Mouse (Mus musculus) forebrain, postnatal 0 days (tissue): ENCODE measurements around the gene Efna3. TPM values are rescaled to one million over a fixed set of nuclear protein-coding genes. Genes with fewer than 3 reads are reported as not detected.
A peak's percentile ranks its signal among the peaks of the same experiment; 100 is the strongest.

ENCODE experiments used
- ATAC-seq: fragments of 200-750 bp; cut with Nextera tagmentation; 2 replicates; pipeline ENCODE4 v1.8.0; 2017; ENCODE audit warnings: mild to moderate bottlenecking, moderate library complexity
- DNase-seq: peaks from one replicate; pipeline ENCODE4 v3.0.0-alpha.2; 2015
- H3K27ac ChIP-seq: fragments of 300-500 bp; sonication (generic); 2 replicates; pipeline ENCODE4 v1.5.1; 2014; ENCODE audit warnings: low read depth, mild to moderate bottlenecking, antibody characterized with exemption, low read length, moderate library complexity, mixed read lengths
- H3K27me3 ChIP-seq: fragments of 300-500 bp; sonication (generic); 2 replicates; pipeline ENCODE4 v1.6.1; 2014; ENCODE audit warnings: mild to moderate bottlenecking, low read length, mixed read lengths; ENCODE audit not compliant: insufficient read depth
- H3K36me3 ChIP-seq: fragments of 300-500 bp; sonication (generic); 2 replicates; pipeline ENCODE4 v1.6.1; 2014; ENCODE audit warnings: mild to moderate bottlenecking, moderate library complexity; ENCODE audit not compliant: insufficient read depth
- H3K4me1 ChIP-seq: fragments of 300-500 bp; sonication (generic); 2 replicates; pipeline ENCODE4 v1.6.1; 2014; ENCODE audit warnings: antibody characterized with exemption; ENCODE audit not compliant: insufficient read depth
- H3K4me2 ChIP-seq: fragments of 300-500 bp; sonication (generic); 2 replicates; pipeline ENCODE4 v1.6.1; 2014; ENCODE audit warnings: low read depth, mild to moderate bottlenecking, moderate library complexity
- H3K4me3 ChIP-seq: fragments of 300-500 bp; sonication (generic); 2 replicates; pipeline ENCODE4 v1.5.1; 2014; ENCODE audit warnings: low read depth, low read length, mixed read lengths
- H3K9ac ChIP-seq: fragments of 300-500 bp; sonication (generic); 2 replicates; pipeline ENCODE4 v1.6.1; 2014; ENCODE audit warnings: mild to moderate bottlenecking
- H3K9me3 ChIP-seq: fragments of 300-500 bp; sonication (generic); 2 replicates; pipeline ENCODE4 v1.6.1; 2016; ENCODE audit warnings: low read length
- CTCF ChIP-seq: sonication (generic); IDR thresholded peaks from 2 replicates; pipeline ENCODE4 v1.5.1; 2016; ENCODE audit warnings: antibody characterized with exemption, control low read depth, low read depth
- WGBS: fragments of 180-500 bp; shearing (Covaris S2); extraction: QIAGEN DNeasy Blood & Tissue Kit; methylation state at CpG from one replicate; pipeline ENCODE4 v1.1.7; 2014; 5-methylcytosine and 5-hydroxymethylcytosine counted together
- polyA plus RNA-seq: library from polyadenylated mRNA; unstranded; fragments of >200 nt; fragmentation: Nextera tagmentation; extraction: Ambion mirVana; gene quantifications from 2 replicates; pipeline ENCODE4 v1.2.1, GENCODE M21; 2015
- total RNA-seq: library from RNA; depleted of rRNA; stranded (reverse); fragments of >200 nt; gene quantifications from 2 replicates; pipeline ENCODE4 v1.2.3, GENCODE M21; 2014

Gene Efna3
- total and polyA plus RNA-seq, 2 experiments from 2014 or later, result 68.9 to 76.7 TPM

GRCm38 (mm10) chr3:89359630-89360029 lies 36.9 kb upstream of the Efna3 start:
- no peak for ATAC-seq
- Histone ChIP-seq H3K4me2 (no peak overlapping the region), H3K9ac (no peak overlapping the region), H3K4me3 (no peak overlapping the region), H3K4me1 (no peaks in the 10 kb centered on the region), H3K9me3 (no peaks in the 10 kb centered on the region), H3K27me3 (no peaks in the 10 kb centered on the region), H3K36me3 (no peaks in the 10 kb centered on the region), H3K27ac (no peak overlapping the region)
- TF ChIP-seq CTCF, result no peak
- 72% methylated on average over 6 of the region's 6 CpGs for WGBS
- no peak for DNase-seq

GRCm38 (mm10) chr3:89356029-89356428 lies 33.3 kb upstream of the Efna3 start:
- no peak overlapping the region for H3K27ac ChIP-seq
- H3K4me2 ChIP-seq, result no peak overlapping the region
- no peak for TF ChIP-seq CTCF
- no peak overlapping the region for H3K4me3 ChIP-seq
- DNase-seq, result no peak
- H3K9ac ChIP-seq, result no peak overlapping the region
- 73% methylated on average over 9 of the region's 9 CpGs for WGBS
- H3K27me3 ChIP-seq, result no peaks in the 10 kb centered on the region
- H3K9me3 ChIP-seq, result no peaks in the 10 kb centered on the region
- no peaks in the 10 kb centered on the region for H3K36me3 ChIP-seq
- no peak for ATAC-seq
- no peaks in the 10 kb centered on the region for H3K4me1 ChIP-seq

- no peaks in the 10 kb centered on the region for H3K27me3 ChIP-seq
- no peak overlapping the region for H3K9ac ChIP-seq
- 0 out of 2 replicates have a peak, but pooled peaks cover 5% of the 10 kb centered on the region for H3K4me1 ChIP-seq
- DNase-seq, result no peak
- no peak overlapping the region for H3K4me3 ChIP-seq
- no peak overlapping the region for H3K27ac ChIP-seq
- ATAC-seq, result no peak
- no peak for TF ChIP-seq CTCF
- H3K9me3 ChIP-seq, result no peaks in the 10 kb centered on the region
- no peak overlapping the region for H3K4me2 ChIP-seq
- no peaks in the 10 kb centered on the region for H3K36me3 ChIP-seq
- WGBS, result 86% methylated on average over 6 of the region's 6 CpGs
Measured at GRCm38 (mm10) chr3:89355512-89355902, 32.7 kb upstream of the Efna3 start.

- H3K4me2 ChIP-seq, result no peak overlapping the region
- no peak overlapping the region for H3K4me3 ChIP-seq
- H3K27ac ChIP-seq, result no peak overlapping the region
- no peaks in the 10 kb centered on the region for H3K27me3 ChIP-seq
- H3K4me1 ChIP-seq, result 0 out of 2 replicates have a peak, but pooled peaks cover 6% of the 10 kb centered on the region
- WGBS, result 20% methylated on average over 5 of the region's 5 CpGs
- ATAC-seq, result peak; percentile 9; the same call in 1 of the 2 replicates
- no peaks in the 10 kb centered on the region for H3K9me3 ChIP-seq
- DNase-seq, result peak; percentile 82
- TF ChIP-seq CTCF, result peak; percentile 88
- H3K36me3 ChIP-seq, result no peaks in the 10 kb centered on the region
- H3K9ac ChIP-seq, result no peak overlapping the region
Measured at GRCm38 (mm10) chr3:89354816-89355511, 32.2 kb upstream of the Efna3 start.

- Histone ChIP-seq H3K9me3 (no peaks in the 10 kb centered on the region), H3K4me1 (0 out of 2 replicates have a peak, but pooled peaks cover 6% of the 10 kb centered on the region), H3K4me2 (no peak overlapping the region), H3K36me3 (no peaks in the 10 kb centered on the region), H3K27me3 (no peaks in the 10 kb centered on the region), H3K9ac (no peak overlapping the region), H3K27ac (no peak overlapping the region), H3K4me3 (no peak overlapping the region)
- WGBS, result 72% methylated on average over 5 of the region's 5 CpGs
- ATAC-seq (no peak), DNase-seq (no peak)
- TF ChIP-seq CTCF, result no peak
Measured at GRCm38 (mm10) chr3:89351271-89351670, 28.5 kb upstream of the Efna3 start.

- 3% methylated on average over 54 of the region's 59 CpGs for WGBS
- H3K4me1 ChIP-seq, result 0 out of 2 replicates have a peak, but pooled peaks cover 6% of the 10 kb centered on the region
- H3K4me2 ChIP-seq, result peak within 1 kb of the TSS; percentile 75
- peak; percentile 90 for DNase-seq
- peaks cover 7% of the 10 kb centered on the region; the same call in 1 of the 2 replicates for H3K36me3 ChIP-seq
- no peaks in the 10 kb centered on the region for H3K27me3 ChIP-seq
- TF ChIP-seq CTCF, result 0 out of 2 replicates have a peak, but pooled peaks have one; percentile 2
- H3K9ac ChIP-seq, result peak within 1 kb of the TSS; percentile 60
- peak; percentile 94 for ATAC-seq
- no peaks in the 10 kb centered on the region for H3K9me3 ChIP-seq
- H3K4me3 ChIP-seq, result peak within 1 kb of the TSS; percentile 50
- peak within 1 kb of the TSS; percentile 85 for H3K27ac ChIP-seq
Measured at GRCm38 (mm10) chr3:89349869-89350501, 27.2 kb upstream of the Efna3 start, which contains the start of gene Adam15. Adam15 (minus strand) TSS chr3:89349996.
